Mouse (Mus musculus): ENCODE measurements around the gene Kbtbd7. TPM values are rescaled to one million over a fixed set of nuclear protein-coding genes. Genes with fewer than 3 reads are reported as not detected.
A peak's percentile ranks its signal among the peaks of the same experiment; 100 is the strongest.
"Not testable (repeated sequence)": the region's sequence is repeated elsewhere in the genome, so short reads cannot be mapped to it uniquely, and the experiment has no call there.

Kbtbd7 gene
- polyA plus RNA-seq, 1 experiment, result 1.5 TPM

GRCm38 (mm10) chr14:79441441-79441840, 15.1 kb downstream of the Kbtbd7 start:
- no peak for TF ChIP-seq MAX (IDR thresholded peaks at IDR 0.05; ENCODE audit: low read depth)
- TF ChIP-seq TCF12 (IDR thresholded peaks at IDR 0.05; ENCODE audit: insufficient read depth, poor library complexity, severe bottlenecking), result no peak
- no peak for TF ChIP-seq POLR2AphosphoS2 (IDR thresholded peaks at IDR 0.05; ENCODE audit: insufficient read length, low read depth)
- TF ChIP-seq POLR2A (IDR thresholded peaks at IDR 0.05; ENCODE audit: insufficient read length, low read depth), result no peak
- no peak for TF ChIP-seq MYOG (IDR thresholded peaks at IDR 0.05; ENCODE audit: control insufficient read depth in 1 of 3, insufficient read depth in 1 of 3, insufficient read length in 2 of 3, low read depth in 2 of 3)
- TF ChIP-seq USF1 (IDR thresholded peaks at IDR 0.05; ENCODE audit: low read depth), result no peak
- TF ChIP-seq SRF (IDR thresholded peaks at IDR 0.05; ENCODE audit: control insufficient read depth, insufficient read length, low read depth), result no peak
- no peak for TF ChIP-seq E2F4 (IDR thresholded peaks at IDR 0.05; ENCODE audit: insufficient read depth)
- TF ChIP-seq CEBPB (IDR thresholded peaks at IDR 0.05; ENCODE audit: insufficient read depth, poor library complexity, severe bottlenecking), result no peak
- TF ChIP-seq MYOD1 (IDR thresholded peaks at IDR 0.05; ENCODE audit: control insufficient read depth in 1 of 3, insufficient read length in 2 of 3, low read depth in 2 of 3), result no peak
- no peak for TF ChIP-seq TCF3 (IDR thresholded peaks at IDR 0.05; ENCODE audit: insufficient read length, low read depth)
- no peak for TF ChIP-seq REST (IDR thresholded peaks at IDR 0.05; ENCODE audit: insufficient read depth, insufficient read length)

DNA sequence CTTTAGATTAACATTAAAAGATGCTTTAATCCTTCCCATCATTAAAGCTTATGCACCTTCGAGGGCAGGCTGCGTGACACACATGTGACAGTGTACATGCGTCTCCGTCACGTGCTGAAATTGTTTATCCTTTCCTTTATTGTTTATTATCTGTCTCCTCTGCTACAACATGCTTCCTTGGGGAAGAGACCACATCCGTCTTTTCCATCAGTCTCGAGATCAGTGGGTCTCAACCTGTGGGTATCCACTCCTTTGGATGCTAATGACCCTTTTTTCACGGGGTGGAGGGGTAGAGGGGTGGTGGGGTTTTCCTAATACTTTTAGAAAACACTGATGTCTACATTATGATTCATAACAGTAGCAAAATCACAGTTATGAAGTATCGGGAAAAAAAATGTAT, 18.3 kb downstream of the Kbtbd7 start:
- H3K79me2 ChIP-seq (ENCODE audit: control insufficient read depth, insufficient read depth), result no peaks in the 10 kb centered on the region
- H3K4me3 ChIP-seq, result no peak overlapping the region
- no peaks in the 10 kb centered on the region for H3K27me3 ChIP-seq (ENCODE audit: control insufficient read depth, insufficient read depth, insufficient read length)
- TF ChIP-seq CEBPB (IDR thresholded peaks at IDR 0.05; ENCODE audit: insufficient read depth, poor library complexity, severe bottlenecking), result no peak
- TF ChIP-seq SRF (IDR thresholded peaks at IDR 0.05; ENCODE audit: control insufficient read depth, insufficient read length, low read depth), result no peak
- no peak for TF ChIP-seq E2F4 (IDR thresholded peaks at IDR 0.05; ENCODE audit: insufficient read depth)
- TF ChIP-seq MYOG (IDR thresholded peaks at IDR 0.05; ENCODE audit: control insufficient read depth in 1 of 3, insufficient read depth in 1 of 3, insufficient read length in 2 of 3, low read depth in 2 of 3), result no peak
- no peak for TF ChIP-seq MYOD1 (IDR thresholded peaks at IDR 0.05; ENCODE audit: control insufficient read depth in 1 of 3, insufficient read length in 2 of 3, low read depth in 2 of 3)
- TF ChIP-seq POLR2A (IDR thresholded peaks at IDR 0.05; ENCODE audit: insufficient read length, low read depth), result no peak
- no peak for TF ChIP-seq REST (IDR thresholded peaks at IDR 0.05; ENCODE audit: insufficient read depth, insufficient read length)
- TF ChIP-seq USF1 (IDR thresholded peaks at IDR 0.05; ENCODE audit: low read depth), result no peak
- no peak for TF ChIP-seq TCF12 (IDR thresholded peaks at IDR 0.05; ENCODE audit: insufficient read depth, poor library complexity, severe bottlenecking)
- TF ChIP-seq TCF3 (IDR thresholded peaks at IDR 0.05; ENCODE audit: insufficient read length, low read depth), result no peak
- TF ChIP-seq POLR2AphosphoS2 (IDR thresholded peaks at IDR 0.05; ENCODE audit: insufficient read length, low read depth), result no peak
- H3ac ChIP-seq (ENCODE audit: control insufficient read depth, insufficient read length), result no peak overlapping the region
- no peaks in the 10 kb centered on the region for H3K36me3 ChIP-seq (ENCODE audit: control insufficient read depth, insufficient read depth)
- H3K4me2 ChIP-seq (ENCODE audit: low read depth), result no peak overlapping the region

More at GRCm38 (mm10) chr14:79441441-79441840, 15.1 kb downstream of the Kbtbd7 start:
- H3ac ChIP-seq (ENCODE audit: control insufficient read depth, insufficient read length), result no peak overlapping the region
- H3K79me2 ChIP-seq (ENCODE audit: control insufficient read depth, insufficient read depth), result no peaks in the 10 kb centered on the region
- H3K27me3 ChIP-seq (ENCODE audit: control insufficient read depth, insufficient read depth, insufficient read length), result no peaks in the 10 kb centered on the region
- no peak overlapping the region for H3K4me2 ChIP-seq (ENCODE audit: low read depth)
- H3K4me3 ChIP-seq, result no peak overlapping the region
- no peaks in the 10 kb centered on the region for H3K36me3 ChIP-seq (ENCODE audit: control insufficient read depth, insufficient read depth)

DNA sequence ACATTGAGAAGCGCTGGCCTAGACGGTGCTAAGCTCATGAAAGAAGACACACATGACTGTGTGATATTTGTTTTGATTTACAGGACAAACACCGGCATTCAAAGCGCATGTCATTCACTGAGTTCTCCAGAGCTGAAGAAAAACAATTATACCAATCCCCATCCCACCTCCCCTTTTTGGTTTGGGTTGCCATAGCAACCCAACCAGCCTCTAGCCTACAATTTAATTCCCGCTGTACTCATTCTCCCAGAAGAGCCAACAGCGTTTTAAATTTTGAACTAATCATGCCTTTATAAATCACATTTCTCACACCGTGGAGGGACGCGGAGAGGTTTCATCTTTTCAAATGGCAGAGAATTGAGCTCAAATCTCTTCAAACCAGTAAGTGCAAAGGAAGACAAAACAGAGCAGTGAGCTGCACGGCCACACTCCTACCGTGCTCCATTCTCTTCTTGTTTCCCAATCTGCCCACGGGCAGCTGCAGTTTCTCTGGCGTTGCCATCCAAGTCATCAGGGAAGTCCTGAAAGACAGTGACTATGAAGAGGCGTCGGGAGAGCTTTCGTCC, 18.8 kb downstream of the Kbtbd7 start:
- TF ChIP-seq POLR2A (IDR thresholded peaks at IDR 0.05; ENCODE audit: insufficient read length, low read depth), result no peak
- TF ChIP-seq CEBPB (IDR thresholded peaks at IDR 0.05; ENCODE audit: insufficient read depth, poor library complexity, severe bottlenecking), result no peak
- no peak for TF ChIP-seq TCF3 (IDR thresholded peaks at IDR 0.05; ENCODE audit: insufficient read length, low read depth)
- TF ChIP-seq SRF (IDR thresholded peaks at IDR 0.05; ENCODE audit: control insufficient read depth, insufficient read length, low read depth), result no peak
- no peak for TF ChIP-seq POLR2AphosphoS2 (IDR thresholded peaks at IDR 0.05; ENCODE audit: insufficient read length, low read depth)
- no peak for TF ChIP-seq MAX (IDR thresholded peaks at IDR 0.05; ENCODE audit: low read depth)
- Histone ChIP-seq H3K27me3 (ENCODE audit: control insufficient read depth, insufficient read depth, insufficient read length) (no peaks in the 10 kb centered on the region), H3ac (ENCODE audit: control insufficient read depth, insufficient read length) (no peak overlapping the region), H3K4me3 (no peak overlapping the region), H3K79me2 (ENCODE audit: control insufficient read depth, insufficient read depth) (no peaks in the 10 kb centered on the region), H3K4me2 (ENCODE audit: low read depth) (no peak overlapping the region), H3K36me3 (ENCODE audit: control insufficient read depth, insufficient read depth) (no peaks in the 10 kb centered on the region)

GRCm38 (mm10) chr14:79451681-79452590, 25.6 kb downstream of the Kbtbd7 start, which contains the start of gene Kbtbd6:
Gene Kbtbd6 (plus strand): TSS chr14:79451835.
- H3K4me3 ChIP-seq, result peak within 1 kb of the TSS; percentile 5
- TF ChIP-seq POLR2A (IDR thresholded peaks at IDR 0.05; ENCODE audit: insufficient read length, low read depth) (peak; percentile 27), E2F4 (IDR thresholded peaks at IDR 0.05; ENCODE audit: insufficient read depth) (peak; percentile 94)

DNA sequence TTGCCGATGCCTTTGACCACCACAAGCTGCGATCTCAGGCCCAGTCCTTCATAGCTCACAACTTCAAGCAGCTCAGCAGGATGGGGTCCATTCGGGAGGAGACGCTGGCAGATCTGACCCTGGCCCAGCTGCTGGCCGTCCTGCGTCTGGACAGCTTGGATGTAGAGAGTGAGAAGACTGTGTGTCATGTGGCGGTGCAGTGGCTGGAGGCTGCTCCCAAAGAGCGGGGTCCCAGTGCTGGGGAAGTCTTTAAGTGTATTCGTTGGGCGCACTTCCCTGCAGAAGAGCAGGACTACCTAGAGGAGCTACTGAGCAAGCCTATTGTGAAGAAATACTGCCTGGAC, 26.3 kb downstream of the Kbtbd7 start:
- not testable (repeated sequence) for H3K79me2 ChIP-seq (ENCODE audit: control insufficient read depth, insufficient read depth); H3K4me2 ChIP-seq (ENCODE audit: low read depth); H3ac ChIP-seq (ENCODE audit: control insufficient read depth, insufficient read length); H3K4me3 ChIP-seq; H3K36me3 ChIP-seq (ENCODE audit: control insufficient read depth, insufficient read depth); H3K27me3 ChIP-seq (ENCODE audit: control insufficient read depth, insufficient read depth, insufficient read length)

More at GRCm38 (mm10) chr14:79451681-79452590, 25.6 kb downstream of the Kbtbd7 start, which contains the start of gene Kbtbd6:
- not testable (repeated sequence) for H3K79me2 ChIP-seq (ENCODE audit: control insufficient read depth, insufficient read depth); H3K36me3 ChIP-seq (ENCODE audit: control insufficient read depth, insufficient read depth); H3K27me3 ChIP-seq (ENCODE audit: control insufficient read depth, insufficient read depth, insufficient read length); H3ac ChIP-seq (ENCODE audit: control insufficient read depth, insufficient read length)
- H3K4me2 ChIP-seq (ENCODE audit: low read depth), result peak within 1 kb of the TSS; percentile 55
